Mouse (Mus musculus) ES-E14 (cell line): ENCODE data around the gene Galns.

Experiments used
- CHD2 ChIP-seq: IDR thresholded peaks from 2 replicates; pipeline ENCODE4 v1.6.1; 2014; ENCODE audit warnings: mild to moderate bottlenecking, low read depth, low read length, inconsistent platforms
- HCFC1 ChIP-seq: IDR thresholded peaks from 2 replicates; pipeline ENCODE4 v1.6.1; 2012; ENCODE audit warnings: low read length, inconsistent platforms, borderline replicate concordance; ENCODE audit not compliant: insufficient read depth
- MAFK ChIP-seq: IDR thresholded peaks from 2 replicates; pipeline ENCODE4 v1.6.1; 2014; ENCODE audit warnings: mild to moderate bottlenecking, low read depth, low read length, inconsistent platforms; ENCODE audit not compliant: insufficient read depth
- ZC3H11A ChIP-seq: IDR thresholded peaks from 2 replicates; pipeline ENCODE4 v1.6.1; 2012; ENCODE audit warnings: low read depth, mild to moderate bottlenecking, inconsistent platforms, low read length, borderline replicate concordance
- ZNF384 ChIP-seq: IDR thresholded peaks from 2 replicates; pipeline ENCODE4 v1.6.1; 2012; ENCODE audit warnings: low read depth, low read length, inconsistent platforms

- TF ChIP-seq HCFC1 (no peak), MAFK (no peak), CHD2 (no peak), ZC3H11A (no peak), ZNF384 (no peak)
Observed at GRCm38 (mm10) chr8:122620446-122620845, 9.2 kb upstream of the Galns start.
